Mouse (Mus musculus): ENCODE results near the gene Fgl2. TPM values are rescaled to one million over a fixed set of nuclear protein-coding genes. Genes with fewer than 3 reads are reported as not detected.
A peak's percentile ranks its signal among the peaks of the same experiment; 100 is the strongest.
"Not testable (repeated sequence)": the region's sequence is repeated elsewhere in the genome, so short reads cannot be mapped to it uniquely, and the experiment has no call there.

The Fgl2 gene
- polyA plus RNA-seq (2014; fragmentation: Nextera tagmentation; extraction: Ambion mirVana): 8.1 and 8.6 TPM in 2 replicates

DNA sequence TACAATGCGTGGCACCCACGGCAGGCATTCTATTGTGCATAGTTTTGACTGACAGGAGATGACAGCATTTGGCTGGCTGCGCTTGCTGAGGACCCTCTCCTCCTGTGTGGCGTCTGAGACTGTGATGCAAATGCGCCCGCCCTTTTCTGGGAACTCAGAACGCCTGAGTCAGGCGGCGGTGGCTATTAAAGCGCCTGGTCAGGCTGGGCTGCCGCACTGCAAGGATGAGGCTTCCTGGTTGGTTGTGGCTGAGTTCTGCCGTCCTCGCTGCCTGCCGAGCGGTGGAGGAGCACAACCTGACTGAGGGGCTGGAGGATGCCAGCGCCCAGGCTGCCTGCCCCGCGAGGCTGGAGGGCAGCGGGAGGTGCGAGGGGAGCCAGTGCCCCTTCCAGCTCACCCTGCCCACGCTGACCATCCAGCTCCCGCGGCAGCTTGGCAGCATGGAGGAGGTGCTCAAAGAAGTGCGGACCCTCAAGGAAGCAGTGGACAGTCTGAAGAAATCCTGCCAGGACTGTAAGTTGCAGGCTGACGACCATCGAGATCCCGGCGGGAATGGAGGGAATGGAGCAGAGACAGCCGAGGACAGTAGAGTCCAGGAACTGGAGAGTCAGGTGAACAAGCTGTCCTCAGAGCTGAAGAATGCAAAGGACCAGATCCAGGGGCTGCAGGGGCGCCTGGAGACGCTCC, at the start of gene Fgl2:
Gene Fgl2, plus strand, starts transcription at position 150 of the 687 bp plus-strand sequence.
- DNase-seq (ENCODE audit: low spot score): peak; percentile 77
- Histone ChIP-seq H3K9me3 (ENCODE audit: control insufficient read depth, low read length) (no peaks in the 10 kb centered on the region), H3K4me1 (replicated peaks; ENCODE audit: control insufficient read depth, insufficient read depth, low read length) (0 out of 2 replicates have a peak, but pooled peaks cover 5% of the 10 kb centered on the region), H3K4me2 (ENCODE audit: low read length) (peak within 1 kb of the TSS; percentile 85), H3K27me3 (replicated peaks; ENCODE audit: control insufficient read depth, insufficient read depth, low read length) (peaks cover 5% of the 10 kb centered on the region; the same call in 1 of the 2 replicates), H3K36me3 (ENCODE audit: control insufficient read depth, insufficient read depth, low read length) (no peaks in the 10 kb centered on the region), H3K27ac (ENCODE audit: low read depth) (no peak within 1 kb of the TSS), H3K9ac (ENCODE audit: low read length) (peak within 1 kb of the TSS; percentile 46), H3K4me3 (ENCODE audit: low read depth, low read length) (peak within 1 kb of the TSS; percentile 37)
- ATAC-seq (replicated peaks; ENCODE audit: low FRiP score, low TSS enrichment, low read depth): peak; percentile 75; the same call in 1 of the 2 replicates
- WGBS: 3% methylated on average over 31 of the region's 31 CpGs

DNA sequence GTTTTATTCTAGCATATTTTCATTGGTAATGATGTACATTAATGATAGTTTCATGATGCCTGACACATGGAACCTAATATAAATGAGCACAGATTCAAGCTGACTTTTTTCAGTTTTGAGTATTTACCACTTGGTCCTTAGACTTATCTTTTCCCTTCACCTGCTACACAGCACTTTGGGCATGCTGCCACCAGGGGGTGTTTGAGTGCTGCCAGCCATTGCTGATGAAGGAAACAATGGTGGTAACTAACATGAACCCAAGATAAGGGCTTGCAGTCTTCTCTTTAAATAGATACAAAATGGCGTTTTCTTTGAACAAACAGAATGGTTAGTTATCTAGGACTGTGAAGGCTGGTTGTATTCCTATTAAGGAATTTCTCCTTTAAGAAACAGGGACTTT, 45.9 kb upstream of the Fgl2 start:
- no peak overlapping the region for H3K27ac ChIP-seq (ENCODE audit: low read depth)
- H3K9me3 ChIP-seq (ENCODE audit: control insufficient read depth, low read length): no peaks in the 10 kb centered on the region
- H3K36me3 ChIP-seq (ENCODE audit: control insufficient read depth, insufficient read depth, low read length): no peaks in the 10 kb centered on the region
- peaks cover 13% of the 10 kb centered on the region; the same call in 1 of the 2 replicates for H3K4me1 ChIP-seq (replicated peaks; ENCODE audit: control insufficient read depth, insufficient read depth, low read length)
- ATAC-seq (replicated peaks; ENCODE audit: low FRiP score, low TSS enrichment, low read depth) (no peak), DNase-seq (ENCODE audit: low spot score) (peak; percentile 68)
- no peak overlapping the region for H3K9ac ChIP-seq (ENCODE audit: low read length)
- WGBS: 33% methylated on average over 1 of the region's 1 CpGs
- H3K4me2 ChIP-seq (ENCODE audit: low read length): no peak overlapping the region
- no peak overlapping the region for H3K4me3 ChIP-seq (ENCODE audit: low read depth, low read length)
- H3K27me3 ChIP-seq (replicated peaks; ENCODE audit: control insufficient read depth, insufficient read depth, low read length): no peaks in the 10 kb centered on the region

DNA sequence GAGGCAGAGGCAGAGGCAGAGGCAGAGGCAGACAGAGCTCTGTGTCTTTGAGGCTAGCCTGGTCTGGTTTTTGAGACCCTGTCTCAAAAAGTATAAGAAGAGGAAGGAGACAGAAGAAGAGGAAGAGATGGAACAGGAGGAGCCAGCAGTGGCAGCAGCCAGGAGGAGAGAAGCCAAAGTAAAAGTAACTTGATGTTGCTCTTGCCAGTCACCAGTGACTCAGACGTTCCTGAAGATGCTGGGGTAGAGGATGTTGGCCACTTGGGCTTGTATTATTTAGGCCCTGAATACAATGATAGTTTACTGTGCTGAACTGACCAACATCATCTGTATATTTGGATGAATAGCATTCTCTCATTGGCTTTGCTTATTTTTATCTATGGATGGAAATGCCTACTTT, 43.9 kb upstream of the Fgl2 start:
- Histone ChIP-seq H3K27ac (ENCODE audit: low read depth) (no peak overlapping the region), H3K9me3 (ENCODE audit: control insufficient read depth, low read length) (no peaks in the 10 kb centered on the region), H3K4me3 (ENCODE audit: low read depth, low read length) (no peak overlapping the region), H3K36me3 (ENCODE audit: control insufficient read depth, insufficient read depth, low read length) (no peaks in the 10 kb centered on the region), H3K9ac (ENCODE audit: low read length) (no peak overlapping the region), H3K4me2 (ENCODE audit: low read length) (no peak overlapping the region), H3K27me3 (replicated peaks; ENCODE audit: control insufficient read depth, insufficient read depth, low read length) (no peaks in the 10 kb centered on the region), H3K4me1 (replicated peaks; ENCODE audit: control insufficient read depth, insufficient read depth, low read length) (peaks cover 13% of the 10 kb centered on the region; the same call in 1 of the 2 replicates)
- DNase-seq (ENCODE audit: low spot score): no peak
- WGBS: 77% methylated on average over 1 of the region's 1 CpGs
- ATAC-seq (replicated peaks; ENCODE audit: low FRiP score, low TSS enrichment, low read depth): no peak

DNA sequence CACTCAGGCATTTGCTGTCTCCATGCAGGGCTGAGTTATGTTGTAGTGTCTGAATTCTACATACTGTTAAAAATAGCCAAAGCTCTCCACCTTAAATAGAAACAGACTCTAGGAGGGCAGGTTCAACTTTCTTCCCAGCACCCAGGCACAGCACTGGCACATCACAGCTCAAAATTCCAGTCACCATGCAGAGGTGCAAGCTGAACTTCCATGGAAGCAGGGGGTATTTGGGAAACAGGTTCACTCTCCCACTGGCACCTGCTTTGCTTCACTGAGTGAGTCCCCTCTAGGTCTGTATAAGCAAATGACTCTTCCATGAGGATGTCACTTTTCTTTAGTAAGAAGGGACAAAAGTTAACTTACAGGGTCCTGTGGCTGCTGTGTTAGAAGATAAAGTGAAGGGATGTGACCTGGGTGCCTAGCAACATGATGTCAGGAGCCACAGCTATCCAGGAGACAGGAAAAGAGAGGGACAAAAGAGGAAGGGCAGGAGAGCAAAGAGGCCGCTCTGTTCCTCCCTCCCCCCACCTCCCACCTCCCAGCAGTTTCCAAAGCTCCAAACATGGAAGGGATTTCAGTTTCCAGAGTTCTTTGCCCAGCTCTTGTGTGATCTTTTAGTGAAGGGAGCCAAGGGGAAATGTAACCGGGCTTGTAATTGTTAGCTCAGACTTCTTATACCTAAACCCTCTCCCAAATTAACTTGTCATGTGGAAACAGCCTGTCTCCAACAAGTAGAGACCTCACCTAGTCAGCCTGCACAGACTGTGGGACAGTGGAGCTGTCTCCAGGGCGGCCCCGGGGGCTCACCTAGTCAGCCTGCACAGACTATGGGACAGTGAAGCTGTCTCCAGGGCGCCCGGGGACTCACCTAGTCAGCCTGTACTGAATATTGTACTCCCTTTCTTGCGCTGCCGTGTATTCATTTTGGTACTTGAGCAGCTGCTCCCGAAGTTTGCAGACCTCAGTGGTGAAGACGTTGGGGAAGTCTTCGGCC, 42.5 kb upstream of the Fgl2 start:
- no peaks in the 10 kb centered on the region for H3K36me3 ChIP-seq (ENCODE audit: control insufficient read depth, insufficient read depth, low read length)

DNA sequence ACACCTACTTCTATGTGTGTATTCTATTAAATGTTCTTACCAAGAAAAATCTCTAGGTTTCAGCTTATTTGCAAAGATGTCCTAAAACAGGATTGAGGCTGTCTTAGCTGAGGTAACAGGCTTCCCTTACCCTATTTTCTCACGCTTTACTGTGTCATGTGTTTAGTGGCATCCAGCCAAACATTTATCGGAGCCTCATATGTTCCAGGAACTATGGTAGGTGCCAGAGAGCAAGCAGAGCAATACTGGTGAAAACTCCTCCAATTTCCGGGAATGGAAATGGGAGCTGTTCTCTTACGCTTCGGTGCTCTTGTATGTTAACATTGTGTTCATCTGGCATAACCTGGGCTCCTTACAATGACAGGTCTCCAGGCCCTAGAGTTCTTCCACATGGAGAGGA, 40.8 kb upstream of the Fgl2 start:
- WGBS: 73% methylated on average over 5 of the region's 5 CpGs
- Histone ChIP-seq H3K9me3 (ENCODE audit: control insufficient read depth, low read length) (no peaks in the 10 kb centered on the region), H3K4me1 (replicated peaks; ENCODE audit: control insufficient read depth, insufficient read depth, low read length) (peaks cover 13% of the 10 kb centered on the region; the same call in 1 of the 2 replicates), H3K27me3 (replicated peaks; ENCODE audit: control insufficient read depth, insufficient read depth, low read length) (no peaks in the 10 kb centered on the region), H3K4me3 (ENCODE audit: low read depth, low read length) (no peak overlapping the region), H3K36me3 (ENCODE audit: control insufficient read depth, insufficient read depth, low read length) (no peaks in the 10 kb centered on the region), H3K9ac (ENCODE audit: low read length) (no peak overlapping the region), H3K4me2 (ENCODE audit: low read length) (no peak overlapping the region), H3K27ac (ENCODE audit: low read depth) (no peak overlapping the region)
- ATAC-seq (replicated peaks; ENCODE audit: low FRiP score, low TSS enrichment, low read depth) (no peak), DNase-seq (ENCODE audit: low spot score) (no peak)

More for the DNA sequence above, 42.5 kb upstream of the Fgl2 start:
- Histone ChIP-seq H3K4me1 (replicated peaks; ENCODE audit: control insufficient read depth, insufficient read depth, low read length) (peaks cover 13% of the 10 kb centered on the region; the same call in 1 of the 2 replicates), H3K27ac (ENCODE audit: low read depth) (peak overlapping the region; percentile 3), H3K27me3 (replicated peaks; ENCODE audit: control insufficient read depth, insufficient read depth, low read length) (no peaks in the 10 kb centered on the region), H3K4me2 (ENCODE audit: low read length) (no peak overlapping the region), H3K9me3 (ENCODE audit: control insufficient read depth, low read length) (no peaks in the 10 kb centered on the region), H3K4me3 (ENCODE audit: low read depth, low read length) (no peak overlapping the region), H3K9ac (ENCODE audit: low read length) (no peak overlapping the region)
- no peak for DNase-seq (ENCODE audit: low spot score)
- no peak for ATAC-seq (replicated peaks; ENCODE audit: low FRiP score, low TSS enrichment, low read depth)
- 53% methylated on average over 11 of the region's 11 CpGs for WGBS

DNA sequence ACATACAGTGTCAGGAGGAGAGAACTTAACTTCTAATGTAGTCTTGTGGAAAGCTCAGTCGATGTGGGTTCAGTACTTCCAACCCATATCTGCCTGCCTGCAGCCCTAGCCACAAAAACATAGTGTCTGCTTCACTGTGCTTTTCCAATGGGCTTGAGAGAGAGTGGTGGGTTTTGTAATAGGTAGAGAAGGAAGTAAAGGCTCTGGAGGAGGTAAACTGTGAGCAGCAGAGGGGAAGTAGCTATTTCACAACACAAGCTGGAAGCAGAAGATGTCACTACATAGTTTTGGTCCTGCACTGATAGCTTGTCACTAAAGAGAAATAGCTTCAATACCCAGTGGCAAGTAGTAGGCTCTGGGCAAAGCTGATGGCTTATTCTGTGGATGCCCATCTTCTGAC, 40.3 kb upstream of the Fgl2 start:
- WGBS: 96% methylated on average over 1 of the region's 1 CpGs
- H3K27ac ChIP-seq (ENCODE audit: low read depth): no peak overlapping the region

DNA sequence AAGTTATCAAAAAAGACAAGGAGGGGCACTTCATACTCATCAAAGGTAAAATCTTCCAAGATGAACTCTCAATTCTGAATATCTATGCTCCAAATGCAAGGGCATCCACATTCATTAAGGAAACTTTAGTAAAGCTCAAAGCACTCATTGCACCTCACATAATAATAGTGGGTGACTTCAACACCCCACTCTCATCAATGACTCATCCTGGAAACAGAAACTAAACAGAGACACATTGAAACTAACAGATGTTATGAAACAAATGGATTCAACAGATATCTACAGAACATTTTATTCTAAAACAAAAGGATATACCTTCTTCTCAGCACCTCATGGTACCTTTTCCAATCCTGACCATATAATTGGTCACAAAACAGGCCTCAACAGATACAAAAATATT, 30.2 kb upstream of the Fgl2 start:
- DNase-seq (ENCODE audit: low spot score); ATAC-seq (replicated peaks; ENCODE audit: low FRiP score, low TSS enrichment, low read depth): not testable (repeated sequence)

More for the DNA sequence above, 40.3 kb upstream of the Fgl2 start:
- no peaks in the 10 kb centered on the region for H3K36me3 ChIP-seq (ENCODE audit: control insufficient read depth, insufficient read depth, low read length)
- DNase-seq (ENCODE audit: low spot score) (no peak), ATAC-seq (replicated peaks; ENCODE audit: low FRiP score, low TSS enrichment, low read depth) (no peak)
- H3K4me1 ChIP-seq (replicated peaks; ENCODE audit: control insufficient read depth, insufficient read depth, low read length): peaks cover 13% of the 10 kb centered on the region; the same call in 1 of the 2 replicates
- no peak overlapping the region for H3K9ac ChIP-seq (ENCODE audit: low read length)
- no peaks in the 10 kb centered on the region for H3K9me3 ChIP-seq (ENCODE audit: control insufficient read depth, low read length)
- no peak overlapping the region for H3K4me3 ChIP-seq (ENCODE audit: low read depth, low read length)
- H3K27me3 ChIP-seq (replicated peaks; ENCODE audit: control insufficient read depth, insufficient read depth, low read length): no peaks in the 10 kb centered on the region
- H3K4me2 ChIP-seq (ENCODE audit: low read length): no peak overlapping the region

DNA sequence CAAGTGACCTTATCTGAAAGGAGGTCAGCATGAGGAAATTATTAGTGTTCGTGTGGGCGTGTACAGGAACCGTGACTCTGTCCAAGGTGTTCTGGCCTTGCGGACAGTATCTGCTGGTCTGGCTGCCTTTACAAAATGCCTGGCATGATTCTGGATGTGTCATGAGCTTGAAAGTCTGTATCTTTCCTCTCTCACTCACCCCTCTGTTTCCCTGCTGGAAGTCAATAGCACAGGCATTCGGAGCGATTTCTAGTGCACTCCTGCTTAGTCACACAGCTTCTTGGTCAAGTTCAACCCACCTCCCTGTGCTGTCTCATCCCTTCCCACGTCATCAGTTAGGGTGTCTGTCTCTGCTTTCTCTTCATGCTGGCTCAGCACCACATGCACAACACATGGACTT, 24.1 kb upstream of the Fgl2 start:
- DNase-seq (ENCODE audit: low spot score): peak; percentile 43
- Histone ChIP-seq H3K4me3 (ENCODE audit: low read depth, low read length) (no peak overlapping the region), H3K9me3 (ENCODE audit: control insufficient read depth, low read length) (no peaks in the 10 kb centered on the region), H3K27me3 (replicated peaks; ENCODE audit: control insufficient read depth, insufficient read depth, low read length) (no peaks in the 10 kb centered on the region), H3K36me3 (ENCODE audit: control insufficient read depth, insufficient read depth, low read length) (no peaks in the 10 kb centered on the region), H3K9ac (ENCODE audit: low read length) (no peak overlapping the region), H3K4me2 (ENCODE audit: low read length) (no peak overlapping the region), H3K4me1 (replicated peaks; ENCODE audit: control insufficient read depth, insufficient read depth, low read length) (peaks cover under 1% of the 10 kb centered on the region; the same call in 1 of the 2 replicates), H3K27ac (ENCODE audit: low read depth) (no peak overlapping the region)
- WGBS: 85% methylated on average over 7 of the region's 7 CpGs
- ATAC-seq (replicated peaks; ENCODE audit: low FRiP score, low TSS enrichment, low read depth): no peak

More for the DNA sequence above, 30.2 kb upstream of the Fgl2 start:
- H3K4me2 ChIP-seq (ENCODE audit: low read length); H3K27ac ChIP-seq (ENCODE audit: low read depth); H3K9me3 ChIP-seq (ENCODE audit: control insufficient read depth, low read length); H3K4me1 ChIP-seq (replicated peaks; ENCODE audit: control insufficient read depth, insufficient read depth, low read length); H3K9ac ChIP-seq (ENCODE audit: low read length); H3K4me3 ChIP-seq (ENCODE audit: low read depth, low read length); H3K27me3 ChIP-seq (replicated peaks; ENCODE audit: control insufficient read depth, insufficient read depth, low read length); H3K36me3 ChIP-seq (ENCODE audit: control insufficient read depth, insufficient read depth, low read length): not testable (repeated sequence)
